Mouse (Mus musculus): ENCODE results near the gene Armcx1. TPM values are rescaled to one million over a fixed set of nuclear protein-coding genes. Genes with fewer than 3 reads are reported as not detected.
A peak's percentile ranks its signal among the peaks of the same experiment; 100 is the strongest.

Armcx1 gene
- polyA plus RNA-seq (2011; ENCODE audit: insufficient read depth, insufficient read length, low replicate concordance, missing spikeins): 3.2 and 4.7 TPM in 2 replicates

DNA sequence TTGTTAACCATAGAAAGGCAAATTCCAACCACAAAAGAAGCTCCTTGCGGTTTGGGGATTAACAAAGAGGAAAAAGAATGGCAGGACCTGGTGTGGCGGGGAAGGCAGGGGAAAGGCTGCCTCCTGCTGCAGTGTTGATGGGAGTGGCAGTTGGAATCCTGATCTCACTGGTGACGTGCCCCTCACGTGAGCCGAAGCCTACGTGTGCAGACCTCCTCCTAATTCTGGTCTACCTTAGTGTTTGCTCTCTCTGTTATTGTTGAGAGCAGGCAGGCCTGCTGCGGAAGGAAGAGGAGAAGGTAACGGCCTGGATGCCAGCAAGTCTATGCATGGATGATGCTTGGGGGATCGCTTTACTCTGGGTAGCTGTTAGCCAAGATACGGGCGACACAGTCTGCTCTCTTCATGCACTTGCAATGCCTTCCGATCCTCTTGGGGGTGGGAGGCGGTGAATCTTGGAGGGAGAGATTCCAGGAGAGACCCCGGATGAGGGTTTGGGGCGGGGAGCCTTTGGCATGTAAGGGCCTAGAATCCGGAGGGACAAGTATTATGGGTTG is at the start of gene Armcx1:
Gene Armcx1, plus strand, starts transcription at position 212 of the 557 bp plus-strand sequence.
- 14% methylated on average over 16 of the region's 16 CpGs for WGBS
- no peaks in the 10 kb centered on the region; the same call in 1 of the 2 replicates for H3K4me1 ChIP-seq (ENCODE audit: control insufficient read depth, insufficient read depth, low read length)
- H3K4me3 ChIP-seq (replicated peaks; ENCODE audit: control insufficient read depth, low read depth, low read length): peak within 1 kb of the TSS; percentile 69
- TF ChIP-seq POLR2A (IDR thresholded peaks at IDR 0.05; ENCODE audit: borderline replicate concordance, control insufficient read depth, low read depth, low read length): no peak
- no peak for TF ChIP-seq CTCF (IDR thresholded peaks at IDR 0.05; ENCODE audit: control insufficient read depth, insufficient read depth, low read length)
- H3K27ac ChIP-seq (ENCODE audit: control insufficient read depth, insufficient read depth, low read depth, low read length, poor library complexity): no peak within 1 kb of the TSS

DNA sequence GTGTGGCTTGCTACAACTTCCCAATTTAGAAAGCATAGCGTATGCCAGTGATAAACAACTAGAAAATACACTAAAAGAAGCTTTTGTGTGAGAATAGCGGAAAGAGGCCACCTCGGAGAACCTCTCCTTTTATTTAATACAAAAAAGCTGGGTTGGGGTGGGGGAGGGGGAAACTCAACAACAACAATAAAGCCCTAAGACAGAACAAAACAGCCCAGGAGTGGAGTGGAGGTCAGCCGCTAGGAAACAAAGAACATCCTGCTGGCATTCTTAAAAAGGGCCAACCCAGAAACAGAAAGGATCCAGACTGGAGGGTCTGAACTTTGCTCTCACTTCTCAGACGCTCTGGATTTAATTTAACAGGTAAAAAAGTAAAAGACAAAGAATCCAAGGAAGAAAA is 42.7 kb upstream of the Armcx1 start:
- 76% methylated on average over 5 of the region's 5 CpGs for WGBS
- TF ChIP-seq POLR2A (IDR thresholded peaks at IDR 0.05; ENCODE audit: borderline replicate concordance, control insufficient read depth, low read depth, low read length): no peak
- no peak for TF ChIP-seq CTCF (IDR thresholded peaks at IDR 0.05; ENCODE audit: control insufficient read depth, insufficient read depth, low read length)

DNA sequence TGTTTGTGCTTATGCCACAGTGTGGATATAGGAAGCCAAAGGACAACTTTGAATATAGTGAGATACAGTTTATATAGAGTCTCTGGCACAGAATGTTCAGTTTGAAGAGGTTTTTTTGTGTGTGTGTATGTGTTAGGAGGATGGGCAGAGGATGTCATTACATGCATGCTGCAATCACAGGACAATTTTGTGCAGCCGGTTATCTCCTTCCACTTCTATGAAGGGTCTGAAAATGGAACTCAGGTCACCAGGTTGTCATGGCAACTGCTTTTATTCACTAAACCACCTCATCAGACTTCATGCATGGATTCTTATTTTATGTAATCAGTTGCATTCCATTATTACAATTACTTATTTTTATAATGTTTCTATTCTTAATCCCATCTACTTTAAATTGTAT is 41.8 kb upstream of the Armcx1 start:
- TF ChIP-seq CTCF (IDR thresholded peaks at IDR 0.05; ENCODE audit: control insufficient read depth, insufficient read depth, low read length) (no peak), POLR2A (IDR thresholded peaks at IDR 0.05; ENCODE audit: borderline replicate concordance, control insufficient read depth, low read depth, low read length) (no peak)
- 71% methylated on average over 1 of the region's 1 CpGs for WGBS
- H3K4me3 ChIP-seq (replicated peaks; ENCODE audit: control insufficient read depth, low read depth, low read length): no peak overlapping the region
- no peak overlapping the region for H3K27ac ChIP-seq (ENCODE audit: control insufficient read depth, insufficient read depth, low read depth, low read length, poor library complexity)
- no peaks in the 10 kb centered on the region for H3K4me1 ChIP-seq (ENCODE audit: control insufficient read depth, insufficient read depth, low read length)

More for the DNA sequence above, 42.7 kb upstream of the Armcx1 start:
- Histone ChIP-seq H3K4me1 (ENCODE audit: control insufficient read depth, insufficient read depth, low read length) (no peaks in the 10 kb centered on the region), H3K4me3 (replicated peaks; ENCODE audit: control insufficient read depth, low read depth, low read length) (no peak overlapping the region), H3K27ac (ENCODE audit: control insufficient read depth, insufficient read depth, low read depth, low read length, poor library complexity) (no peak overlapping the region)

DNA sequence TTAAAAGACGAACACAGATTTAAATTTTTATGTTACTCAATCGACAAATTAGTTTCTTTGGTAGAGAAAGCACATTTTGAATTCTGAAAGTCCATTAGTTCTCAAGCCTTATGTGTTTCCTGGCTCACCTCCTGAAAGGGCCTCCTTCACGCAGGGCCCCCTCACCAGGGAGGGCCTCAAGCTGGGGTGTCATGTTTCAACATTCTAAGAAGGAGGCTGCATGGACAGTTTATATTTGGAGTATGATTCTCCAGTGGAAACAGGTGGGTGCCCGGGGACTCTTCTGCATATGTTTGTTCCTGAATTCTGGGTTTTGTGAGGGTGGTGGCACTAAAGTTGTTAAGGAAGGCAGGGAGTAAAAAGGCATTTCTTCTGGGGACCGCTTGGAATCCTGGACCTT is 32.8 kb upstream of the Armcx1 start:
- no peak for TF ChIP-seq CTCF (IDR thresholded peaks at IDR 0.05; ENCODE audit: control insufficient read depth, insufficient read depth, low read length)
- TF ChIP-seq POLR2A (IDR thresholded peaks at IDR 0.05; ENCODE audit: borderline replicate concordance, control insufficient read depth, low read depth, low read length): no peak
- H3K4me1 ChIP-seq (ENCODE audit: control insufficient read depth, insufficient read depth, low read length): no peaks in the 10 kb centered on the region
- 61% methylated on average over 5 of the region's 5 CpGs for WGBS
- no peak overlapping the region for H3K27ac ChIP-seq (ENCODE audit: control insufficient read depth, insufficient read depth, low read depth, low read length, poor library complexity)
- H3K4me3 ChIP-seq (replicated peaks; ENCODE audit: control insufficient read depth, low read depth, low read length): no peak overlapping the region

DNA sequence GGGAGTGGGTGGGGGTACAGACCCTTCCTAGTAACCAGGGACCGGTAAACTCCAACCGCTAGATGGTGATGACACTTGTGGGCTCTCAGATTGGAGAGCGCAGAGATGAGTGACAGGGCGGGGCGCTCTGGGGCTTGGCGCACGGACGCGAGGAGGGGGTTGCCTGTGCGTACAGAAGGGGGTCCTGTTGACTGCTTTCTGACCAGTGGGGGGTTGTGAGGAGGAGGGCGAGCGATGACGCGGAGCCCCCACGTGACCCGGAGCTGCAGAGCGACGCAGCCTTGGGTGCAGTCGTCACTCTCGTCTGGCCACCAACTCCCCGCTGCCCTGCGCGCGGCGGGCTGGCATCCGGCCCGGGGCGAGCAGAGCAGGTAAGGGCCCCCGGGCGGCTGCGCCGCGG is 31.5 kb upstream of the Armcx1 start, which contains the start of gene Armcx4:
Gene Armcx4, plus strand, starts transcription at position 253 of the 400 bp plus-strand sequence.
- Histone ChIP-seq H3K4me3 (replicated peaks; ENCODE audit: control insufficient read depth, low read depth, low read length) (peak within 1 kb of the TSS; percentile 52), H3K4me1 (ENCODE audit: control insufficient read depth, insufficient read depth, low read length) (no peaks in the 10 kb centered on the region), H3K27ac (ENCODE audit: control insufficient read depth, insufficient read depth, low read depth, low read length, poor library complexity) (no peak within 1 kb of the TSS)
- TF ChIP-seq CTCF (IDR thresholded peaks at IDR 0.05; ENCODE audit: control insufficient read depth, insufficient read depth, low read length) (no peak), POLR2A (IDR thresholded peaks at IDR 0.05; ENCODE audit: borderline replicate concordance, control insufficient read depth, low read depth, low read length) (no peak)
- WGBS: 11% methylated on average over 33 of the region's 33 CpGs

DNA sequence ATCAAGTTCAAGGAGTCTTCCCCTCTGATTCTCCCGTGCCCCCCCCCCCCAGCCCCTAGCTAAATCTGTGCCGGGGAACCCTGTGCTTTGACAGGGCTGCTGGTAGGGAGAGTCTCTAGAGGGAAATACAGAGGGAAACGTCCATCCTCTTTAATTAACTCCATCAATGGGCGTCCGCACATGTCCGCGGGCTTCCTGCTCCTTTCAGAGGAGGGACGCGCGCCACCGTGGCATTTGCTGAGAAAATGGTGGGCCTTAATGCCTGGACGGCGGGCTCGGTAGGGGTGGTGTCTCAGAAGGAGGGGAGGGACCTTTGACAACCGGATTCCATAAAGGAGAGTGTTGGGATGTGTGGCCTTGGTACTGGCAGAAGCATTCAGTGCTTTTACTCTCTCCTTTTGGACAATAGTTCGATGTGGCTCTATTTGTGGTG is 31.0 kb upstream of the Armcx1 start:
- no peak for TF ChIP-seq POLR2A (IDR thresholded peaks at IDR 0.05; ENCODE audit: borderline replicate concordance, control insufficient read depth, low read depth, low read length)
- no peak for TF ChIP-seq CTCF (IDR thresholded peaks at IDR 0.05; ENCODE audit: control insufficient read depth, insufficient read depth, low read length)
- H3K4me3 ChIP-seq (replicated peaks; ENCODE audit: control insufficient read depth, low read depth, low read length): peak overlapping the region; percentile 34
- no peaks in the 10 kb centered on the region for H3K4me1 ChIP-seq (ENCODE audit: control insufficient read depth, insufficient read depth, low read length)
- no peak overlapping the region for H3K27ac ChIP-seq (ENCODE audit: control insufficient read depth, insufficient read depth, low read depth, low read length, poor library complexity)
- WGBS: 10% methylated on average over 16 of the region's 16 CpGs

DNA sequence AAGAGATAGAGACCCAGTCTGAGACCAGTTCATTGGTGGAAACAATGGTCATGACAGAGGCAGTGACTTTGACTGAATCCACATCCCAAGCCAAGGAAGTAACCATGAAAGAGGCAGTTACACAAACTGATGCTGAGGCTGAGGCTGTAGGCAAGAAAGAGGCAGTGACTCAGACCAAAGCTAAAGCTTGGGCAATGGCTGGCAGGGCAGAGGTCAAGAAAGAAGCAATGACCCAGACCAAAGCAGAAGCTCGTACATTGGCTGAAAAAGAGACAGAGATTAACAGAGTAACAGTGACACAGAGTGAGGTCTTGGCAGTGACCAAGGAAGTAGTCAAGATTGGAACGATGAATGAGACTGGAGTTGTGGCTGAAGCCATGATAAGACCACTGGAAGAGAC is 28.1 kb upstream of the Armcx1 start:
- H3K4me1 ChIP-seq (ENCODE audit: control insufficient read depth, insufficient read depth, low read length): no peaks in the 10 kb centered on the region
- no peak overlapping the region for H3K4me3 ChIP-seq (replicated peaks; ENCODE audit: control insufficient read depth, low read depth, low read length)
- WGBS: 73% methylated on average over 2 of the region's 2 CpGs
- TF ChIP-seq POLR2A (IDR thresholded peaks at IDR 0.05; ENCODE audit: borderline replicate concordance, control insufficient read depth, low read depth, low read length): no peak
- TF ChIP-seq CTCF (IDR thresholded peaks at IDR 0.05; ENCODE audit: control insufficient read depth, insufficient read depth, low read length): no peak
- H3K27ac ChIP-seq (ENCODE audit: control insufficient read depth, insufficient read depth, low read depth, low read length, poor library complexity): no peak overlapping the region

DNA sequence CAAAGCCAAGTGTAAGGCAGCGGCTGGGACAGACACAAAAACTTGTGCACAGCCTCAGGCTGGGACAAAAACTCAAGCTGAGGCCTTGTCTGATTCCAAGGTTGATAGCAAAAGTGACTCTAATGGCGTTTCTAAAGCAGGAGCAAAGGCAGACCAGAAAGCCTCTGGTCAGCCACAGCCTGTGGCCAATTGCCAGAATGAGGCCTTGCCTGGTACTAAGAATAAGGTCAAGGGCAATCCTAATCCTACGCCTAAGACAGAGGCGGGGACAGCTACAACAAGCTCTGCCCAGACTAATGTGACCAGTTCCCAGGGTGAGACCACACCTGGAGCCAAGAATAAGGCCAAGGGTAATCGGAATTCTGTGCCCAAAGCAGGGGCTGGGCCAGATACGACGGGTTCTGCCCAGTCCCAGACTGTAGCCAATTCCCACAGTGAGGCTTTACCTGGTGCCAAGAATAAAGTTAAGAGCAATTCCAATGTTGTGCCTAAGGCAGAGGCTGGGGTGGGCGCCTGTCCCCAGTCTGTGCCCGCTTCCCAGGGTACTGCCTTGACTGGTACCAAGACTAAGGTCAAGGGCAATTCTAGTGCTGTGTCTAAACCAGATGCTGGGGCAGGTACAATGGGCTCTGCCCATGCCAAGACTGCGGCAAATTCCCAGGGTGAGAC is 26.8 kb upstream of the Armcx1 start:
- 79% methylated on average over 10 of the region's 10 CpGs for WGBS
- no peak overlapping the region for H3K4me3 ChIP-seq (replicated peaks; ENCODE audit: control insufficient read depth, low read depth, low read length)
- TF ChIP-seq CTCF (IDR thresholded peaks at IDR 0.05; ENCODE audit: control insufficient read depth, insufficient read depth, low read length): no peak
- no peak for TF ChIP-seq POLR2A (IDR thresholded peaks at IDR 0.05; ENCODE audit: borderline replicate concordance, control insufficient read depth, low read depth, low read length)

More for the DNA sequence above, 26.8 kb upstream of the Armcx1 start:
- Histone ChIP-seq H3K27ac (ENCODE audit: control insufficient read depth, insufficient read depth, low read depth, low read length, poor library complexity) (no peak overlapping the region), H3K4me1 (ENCODE audit: control insufficient read depth, insufficient read depth, low read length) (no peaks in the 10 kb centered on the region)

Measured in bone marrow, adult 2 months (tissue).